Mouse (Mus musculus) neutrophil, adult 83 days (primary cell): Measurements from ENCODE around the gene Afmid. TPM values are rescaled to one million over a fixed set of nuclear protein-coding genes. Genes with fewer than 3 reads are reported as not detected.

Experiments
- total RNA-seq, 2 experiments: library from RNA; stranded (reverse); gene quantifications; one replicate each; pipeline ENCODE4 v1.2.4; 2023

Gene Afmid
- total RNA-seq, result 1 to 10 TPM; 5.0 to 7.7 TPM

DNA sequence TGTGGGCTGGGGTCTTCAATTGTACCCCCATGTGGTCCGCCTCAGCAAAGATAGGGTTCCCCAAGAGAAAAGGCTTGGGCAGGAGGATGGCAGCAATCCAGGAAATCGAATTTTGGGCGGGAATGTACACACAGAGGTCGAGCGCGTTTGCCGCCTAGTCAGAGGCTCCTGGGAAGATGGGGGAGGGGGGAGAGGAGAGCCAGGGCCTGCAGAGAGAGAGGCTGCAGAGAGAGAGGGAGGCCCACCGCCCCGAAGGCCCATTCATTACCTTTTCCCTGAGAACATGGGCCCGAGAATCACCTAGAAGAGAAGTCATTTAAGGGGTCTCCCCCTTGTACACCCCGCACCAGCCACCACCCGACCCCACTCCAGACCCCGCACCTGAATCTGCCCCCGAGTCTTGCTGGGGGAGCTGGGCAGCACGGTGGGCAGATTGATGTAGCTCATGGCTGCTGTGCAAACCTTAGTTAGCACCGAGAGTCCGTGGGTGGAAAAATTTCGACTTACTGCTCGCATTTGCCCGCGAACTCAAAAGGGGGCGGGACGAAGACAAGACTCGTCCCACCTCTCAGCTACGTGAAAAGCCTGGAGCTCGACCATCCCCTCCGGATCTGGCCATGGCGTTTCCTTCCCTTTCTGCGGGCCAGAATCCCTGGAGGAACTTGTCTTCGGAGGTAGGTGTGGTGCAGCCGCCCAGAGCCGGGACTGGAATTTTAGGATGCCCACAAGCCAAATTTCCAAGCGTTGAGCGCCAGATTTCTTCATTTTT, at the start of gene Afmid, which contains the start of gene Tk1:
TSS of gene Afmid (plus strand) at position 592 of the 769 bp plus-strand sequence.
TSS of gene Tk1 (minus strand) at position 760 of the 769 bp plus-strand sequence.

DNA sequence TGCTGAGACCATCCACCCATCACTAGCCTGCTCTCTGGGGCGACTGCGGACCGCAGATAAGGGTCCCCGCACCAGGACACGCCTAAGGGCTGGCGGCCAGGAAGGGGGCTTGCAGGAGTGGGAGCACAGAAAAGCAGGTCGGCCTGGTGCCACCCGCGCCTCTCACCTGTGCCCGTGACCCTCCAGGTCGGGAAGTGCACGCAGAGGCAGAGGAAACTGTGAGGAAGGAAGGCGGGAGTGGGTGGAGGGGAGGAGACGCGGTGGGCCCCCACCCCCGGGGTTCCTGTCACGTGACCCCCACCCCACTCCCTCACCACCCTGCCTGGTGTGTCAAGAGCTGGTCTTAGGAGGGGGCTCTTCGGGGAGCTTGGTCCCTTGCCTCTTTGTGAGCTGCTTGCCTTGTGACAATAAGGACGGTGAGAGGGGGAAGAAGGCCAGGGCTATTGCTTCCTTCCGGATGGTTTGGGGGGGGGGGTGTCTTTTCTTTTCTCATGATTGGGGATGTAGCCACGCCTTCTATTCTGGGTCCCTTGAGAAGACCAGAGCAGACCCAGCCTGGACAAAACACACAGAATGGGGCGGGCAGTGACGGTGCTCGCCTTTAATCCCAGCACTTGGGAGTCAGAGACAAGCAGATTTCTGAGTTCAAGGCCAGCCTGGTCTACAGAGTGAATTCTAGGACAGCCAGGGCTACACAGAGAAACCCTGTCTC, 43.6 kb upstream of the Afmid start, which contains the start of the genes Tmc8 and Tmc6:
TSS of gene Tmc8 (plus strand) at position 84 of the 712 bp plus-strand sequence.
TSS of gene Tmc6 (minus strand) at position 206 of the 712 bp plus-strand sequence.

DNA sequence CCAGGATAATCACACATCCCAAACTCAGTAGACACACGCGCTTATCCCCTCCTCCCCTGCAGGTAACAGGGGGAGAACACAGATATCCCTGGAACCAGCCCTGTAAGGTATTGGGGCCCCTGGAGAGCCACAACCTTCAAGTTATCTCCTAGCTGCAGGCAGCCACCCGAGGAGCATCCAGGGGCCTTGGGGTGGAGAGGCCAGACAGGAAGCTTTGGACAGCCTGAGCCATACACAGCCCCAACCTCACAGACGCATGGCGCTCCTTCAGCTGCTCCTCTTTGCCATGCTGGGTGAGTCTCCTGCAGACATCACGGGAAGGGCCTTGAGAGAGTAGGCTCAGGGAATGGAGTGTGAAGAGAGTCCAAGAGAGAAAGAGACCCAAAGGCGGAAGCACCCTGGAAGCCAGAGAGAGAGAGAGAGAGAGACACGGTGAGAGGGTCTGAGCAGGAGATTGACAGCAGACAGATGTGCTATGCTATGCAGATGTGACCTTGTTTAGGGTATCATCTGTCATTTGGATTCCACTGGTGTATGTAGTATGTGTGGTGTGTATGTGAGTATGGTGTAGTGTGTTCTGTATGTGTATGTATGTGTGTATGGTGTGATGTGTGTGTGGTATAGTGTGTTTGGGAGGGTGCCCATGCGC, 28.1 kb upstream of the Afmid start, which contains the start of gene 6030468B19Rik:
TSS of gene 6030468B19Rik (plus strand) at position 150 of the 649 bp plus-strand sequence.

DNA sequence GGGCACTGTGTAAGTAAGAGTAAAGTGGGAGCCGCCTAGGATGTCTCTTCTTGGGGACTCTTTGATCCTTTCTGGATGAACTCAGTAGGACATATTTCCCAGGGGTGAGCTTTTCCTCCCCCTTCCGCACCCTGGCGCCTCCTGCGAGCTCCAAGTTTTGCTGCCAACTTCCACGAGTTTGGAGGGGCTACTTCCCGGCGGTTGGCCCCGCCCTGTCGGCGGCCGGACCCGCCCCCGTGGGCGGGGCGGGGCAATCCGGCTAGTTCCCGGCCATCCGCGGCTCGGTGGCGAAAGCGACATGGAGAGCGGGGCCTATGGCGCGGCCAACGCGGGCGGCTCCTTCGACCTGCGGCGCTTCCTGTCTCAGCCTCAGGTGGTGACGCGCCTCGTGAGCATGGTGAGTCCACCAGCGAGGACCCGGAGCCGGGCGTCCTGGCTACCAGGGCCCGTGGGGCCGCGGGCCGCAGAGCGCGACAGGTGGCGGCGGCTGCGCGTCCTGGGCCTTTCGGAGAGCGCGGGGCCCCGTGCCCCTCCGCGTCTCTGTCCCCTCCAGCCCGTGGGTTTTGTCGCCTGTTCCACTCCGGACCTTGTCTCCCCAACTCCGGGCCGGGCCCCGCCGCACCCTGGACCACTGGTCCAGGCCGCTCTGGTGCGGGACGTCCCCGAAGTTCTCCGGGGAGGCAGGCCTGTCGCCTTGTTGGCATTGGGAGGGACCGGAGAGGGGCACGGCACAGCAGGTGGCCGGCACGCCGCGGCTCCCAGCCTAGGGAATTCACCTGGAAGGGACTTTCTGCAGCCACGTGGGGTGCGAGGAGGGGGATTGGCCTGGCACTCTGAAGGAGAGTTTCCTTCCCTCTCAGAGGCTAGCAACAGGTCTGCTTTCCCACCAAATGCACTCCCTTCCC, 16.1 kb upstream of the Afmid start, which contains the start of the genes Gm20708 and Syngr2:
TSS of gene Gm20708 (plus strand) at position 262 of the 905 bp plus-strand sequence.
TSS of gene Syngr2 (plus strand) at position 262 of the 905 bp plus-strand sequence.

DNA sequence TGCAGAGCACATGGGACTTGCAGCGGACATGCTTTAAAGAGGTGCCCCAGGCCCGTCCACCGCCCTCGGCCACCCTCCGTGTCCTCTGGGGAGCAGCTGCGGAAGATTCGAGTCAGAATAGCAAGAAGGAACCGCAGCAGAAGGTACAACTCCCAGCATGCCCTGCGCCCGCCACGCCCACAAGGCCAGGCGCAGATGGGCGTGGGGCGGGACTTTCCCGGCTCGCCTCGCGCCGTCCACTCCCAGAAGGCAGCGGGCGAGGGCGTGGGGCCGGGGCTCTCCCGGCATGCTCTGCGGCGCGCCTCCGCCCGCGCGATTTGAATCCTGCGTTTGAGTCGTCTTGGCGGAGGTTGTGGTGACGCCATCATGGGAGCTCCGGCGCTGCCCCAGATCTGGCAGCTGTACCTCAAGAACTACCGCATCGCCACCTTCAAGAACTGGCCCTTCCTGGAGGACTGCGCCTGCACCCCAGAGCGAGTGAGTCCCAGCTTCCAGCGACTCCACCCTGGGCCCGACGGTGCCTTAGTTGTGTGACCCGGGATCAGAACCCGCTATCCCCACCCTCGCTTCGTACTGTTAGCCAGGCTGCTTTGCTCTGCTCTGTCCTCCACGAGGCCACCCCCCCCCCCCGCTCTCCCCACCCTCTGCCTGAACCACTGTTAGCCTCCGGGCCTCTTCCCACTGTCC, 23.4 kb downstream of the Afmid start, which contains the start of gene Birc5:
TSS of gene Birc5 (plus strand) at position 267 of the 687 bp plus-strand sequence.

DNA sequence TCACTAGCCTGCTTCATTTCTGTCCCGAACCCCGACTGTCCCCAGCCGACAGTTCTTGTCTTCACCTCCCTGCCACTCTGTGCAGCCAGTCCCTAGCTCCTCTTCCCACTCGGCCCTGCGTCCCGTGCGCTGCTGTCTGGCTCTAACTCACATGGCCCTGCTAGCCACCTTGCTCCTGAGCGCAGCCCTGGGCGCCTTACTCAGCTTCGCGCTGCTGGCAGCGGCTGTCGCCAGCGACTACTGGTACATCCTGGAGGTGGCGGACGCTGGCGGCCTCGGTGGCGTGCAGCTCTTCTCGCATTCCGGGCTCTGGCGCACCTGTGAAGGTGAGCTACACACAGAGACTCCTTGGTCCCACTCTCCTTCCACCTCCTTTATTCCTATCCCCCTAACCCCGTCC, 34.9 kb downstream of the Afmid start, which contains the start of gene Tmem235:
TSS of gene Tmem235 (plus strand) at position 152 of the 400 bp plus-strand sequence.

DNA sequence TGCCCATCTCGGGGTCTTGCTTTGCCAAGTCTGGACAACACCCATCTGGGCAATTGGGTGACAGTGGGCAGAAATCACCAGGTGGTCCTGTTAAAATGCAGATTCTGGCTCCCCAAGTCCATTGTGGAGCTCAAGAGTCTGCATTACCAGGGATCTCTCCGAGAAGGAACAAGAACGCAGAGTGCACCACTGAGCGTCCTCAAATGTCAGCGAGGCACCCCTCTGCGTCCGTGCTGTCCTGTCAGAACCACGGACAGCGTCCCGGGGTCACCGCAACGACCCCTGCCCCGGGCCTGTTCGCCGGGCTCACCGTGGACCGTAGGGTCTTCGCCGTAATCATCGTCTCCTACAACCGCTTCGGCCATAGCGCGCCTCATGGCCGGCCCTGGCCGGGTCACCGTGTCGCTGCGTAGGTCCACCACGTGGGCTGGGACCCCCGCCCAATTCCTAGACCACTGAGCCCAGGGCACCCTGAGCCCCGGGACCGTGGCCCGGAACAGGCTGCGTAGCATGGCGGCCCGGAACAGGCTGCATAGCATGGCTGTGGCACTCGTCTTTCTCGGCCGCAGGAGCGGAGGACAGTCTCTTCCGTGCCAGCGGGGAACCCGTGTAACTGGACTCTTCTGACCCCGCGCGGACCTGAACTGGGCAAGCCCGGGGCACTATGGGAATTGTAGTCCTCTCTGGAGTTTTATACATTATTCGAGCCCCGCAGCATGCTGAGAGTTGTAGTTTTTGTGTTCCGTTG, 47.3 kb downstream of the Afmid start, which contains the start of gene Tha1:
TSS of gene Tha1 (minus strand) at position 621 of the 748 bp plus-strand sequence.

Other genes with a start within 250 kb of the Afmid start
- 10 to 100 TPM; 33.7 to 37.7 TPM for gene Tnrc6c, start 171.6 kb upstream of the Afmid start, total RNA-seq
- 10 to 100 TPM; 45.5 to 51.0 TPM for gene Tmc8, start 43.8 kb upstream of the Afmid start, total RNA-seq
- 100 to 1,000 TPM; 101 to 114 TPM for gene Tmc6, start 43.7 kb upstream of the Afmid start, total RNA-seq
- 1 to 10 TPM; 1.5 to 1.8 TPM for gene 6030468B19Rik, start 28.3 kb upstream of the Afmid start, total RNA-seq
- 1 to 10 TPM; 1.1 to 3.1 TPM for gene Gm20708, start 16.3 kb upstream of the Afmid start, total RNA-seq
- 100 to 1,000 TPM; 105 to 110 TPM for gene Syngr2, start 16.3 kb upstream of the Afmid start, total RNA-seq
- gene Tk1, start 168 bp downstream of the Afmid start, total RNA-seq, result 10 to 100 TPM; 64.3 to 81.1 TPM
- 10 to 100 TPM; 81.1 to 93.9 TPM for gene Birc5, start 23.3 kb downstream of the Afmid start, total RNA-seq
- gene Tmem235, start 34.8 kb downstream of the Afmid start, total RNA-seq, result not detected
- under 1 TPM; 0.22 to 0.50 TPM for gene Tha1, start 47.6 kb downstream of the Afmid start, total RNA-seq
- gene Socs3, start 144.1 kb downstream of the Afmid start, total RNA-seq, result 10 to 100 TPM; 28.6 to 43.0 TPM
- 100 to 1,000 TPM in 1 of 2 experiments, 10 to 100 TPM in 1; 81.4 to 101 TPM for gene Pgs1, start 160.4 kb downstream of the Afmid start, total RNA-seq